Mouse (Mus musculus) heart, postnatal 0 days (tissue): ENCODE measurements around the gene 4931406P16Rik. TPM values are rescaled to one million over a fixed set of nuclear protein-coding genes. Genes with fewer than 3 reads are reported as not detected.
"Not testable (repeated sequence)": the region's sequence is repeated elsewhere in the genome, so short reads cannot be mapped to it uniquely, and the experiment has no call there.

Experiments used
- ATAC-seq: fragments of 200-750 bp; cut with Nextera tagmentation; 2 replicates; pipeline ENCODE4 v1.8.0; 2017; ENCODE audit warnings: low read depth, moderate number of reproducible peaks, moderate library complexity; ENCODE audit not compliant: insufficient read depth
- DNase-seq: peaks from one replicate; pipeline ENCODE4 v3.0.0-alpha.2; 2016; ENCODE audit warnings: low spot score
- H3K27ac ChIP-seq: fragments of 300-500 bp; sonication (generic); 2 replicates; pipeline ENCODE4 v1.5.1; 2014; ENCODE audit warnings: low read depth, mild to moderate bottlenecking
- H3K27me3 ChIP-seq: fragments of 300-500 bp; sonication (generic); 2 replicates; pipeline ENCODE4 v1.6.1; 2014; ENCODE audit warnings: low read length, mixed read lengths; ENCODE audit not compliant: control insufficient read depth, insufficient read depth
- H3K36me3 ChIP-seq: fragments of 300-500 bp; sonication (generic); replicated peaks from 2 replicates; pipeline ENCODE4 v1.6.1; 2014; ENCODE audit warnings: low read length, mixed read lengths; ENCODE audit not compliant: control insufficient read depth, insufficient read depth
- H3K4me1 ChIP-seq: fragments of 300-500 bp; sonication (generic); 2 replicates; pipeline ENCODE4 v1.6.1; 2014; ENCODE audit warnings: antibody characterized with exemption; ENCODE audit not compliant: control insufficient read depth, insufficient read depth
- H3K4me2 ChIP-seq: fragments of 300-500 bp; sonication (generic); 2 replicates; pipeline ENCODE4 v1.6.1; 2014; ENCODE audit warnings: low read depth, mild to moderate bottlenecking, low read length, moderate library complexity
- H3K4me3 ChIP-seq: fragments of 300-500 bp; sonication (generic); 2 replicates; pipeline ENCODE4 v1.5.1; 2014; ENCODE audit warnings: low read depth, low read length
- H3K9ac ChIP-seq: fragments of 300-500 bp; sonication (generic); replicated peaks from 2 replicates; pipeline ENCODE4 v1.6.1; 2014; ENCODE audit warnings: low read depth, low read length, mixed read lengths
- H3K9me3 ChIP-seq: fragments of 300-500 bp; sonication (generic); replicated peaks from 2 replicates; pipeline ENCODE4 v1.6.1; 2016; ENCODE audit warnings: low read length; ENCODE audit not compliant: control insufficient read depth
- CTCF ChIP-seq: IDR thresholded peaks from 2 replicates; pipeline ENCODE4 v1.5.1; 2016; ENCODE audit warnings: antibody characterized with exemption, control low read depth, low read depth
- EP300 ChIP-seq: IDR thresholded peaks from 2 replicates; pipeline ENCODE4 v1.6.1; 2016; ENCODE audit warnings: antibody characterized with exemption, low read depth
- WGBS: fragments of 180-500 bp; shearing (Covaris S2); extraction: QIAGEN DNeasy Blood & Tissue Kit; methylation state at CpG from one replicate; pipeline ENCODE4 v1.1.7; 2014; 5-methylcytosine and 5-hydroxymethylcytosine counted together
- polyA plus RNA-seq: library from polyadenylated mRNA; unstranded; fragments of >200 nt; fragmentation: Nextera tagmentation; extraction: Ambion mirVana; gene quantifications from 2 replicates; pipeline ENCODE4 v1.2.1, GENCODE M21; 2015
- total RNA-seq: library from RNA; depleted of rRNA; stranded (reverse); fragments of >200 nt; gene quantifications from 2 replicates; pipeline ENCODE4 v1.2.3, GENCODE M21; 2014; ENCODE audit warnings: low replicate concordance

4931406P16Rik gene
- total and polyA plus RNA-seq, 2 experiments from 2014 or later, result 25.4 to 62.1 TPM

- H3K27ac ChIP-seq, result no peak overlapping the region
Measured at GRCm38 (mm10) chr7:34337268-34337667, 23.9 kb upstream of the 4931406P16Rik start.

GRCm38 (mm10) chr7:34336545-34336944, 23.2 kb upstream of the 4931406P16Rik start:
- H3K4me3 ChIP-seq, H3K9ac ChIP-seq, H3K27me3 ChIP-seq, H3K27ac ChIP-seq, H3K9me3 ChIP-seq, H3K4me1 ChIP-seq, ATAC-seq, H3K4me2 ChIP-seq: not testable (repeated sequence)
- peak; percentile 0 for DNase-seq
- H3K36me3 ChIP-seq, result peaks cover 16% of the 10 kb centered on the region
- 100% methylated on average over 1 of the region's 1 CpGs for WGBS

More at GRCm38 (mm10) chr7:34337268-34337667, 23.9 kb upstream of the 4931406P16Rik start:
- TF ChIP-seq EP300 (no peak), CTCF (no peak)
- Histone ChIP-seq H3K4me2 (no peak overlapping the region), H3K4me3 (no peak overlapping the region), H3K9me3 (no peaks in the 10 kb centered on the region), H3K4me1 (peaks cover 6% of the 10 kb centered on the region), H3K9ac (no peak overlapping the region), H3K36me3 (peaks cover 24% of the 10 kb centered on the region), H3K27me3 (no peaks in the 10 kb centered on the region)
- ATAC-seq (no peak), DNase-seq (no peak)
- 75% methylated on average over 2 of the region's 2 CpGs for WGBS

- Histone ChIP-seq H3K27ac (peak overlapping the region; percentile 26), H3K27me3 (no peaks in the 10 kb centered on the region), H3K4me1 (no peaks in the 10 kb centered on the region), H3K4me2 (no peak overlapping the region), H3K9me3 (no peaks in the 10 kb centered on the region), H3K36me3 (no peaks in the 10 kb centered on the region), H3K9ac (no peak overlapping the region), H3K4me3 (no peak overlapping the region)
- WGBS, result 24% methylated on average over 3 of the region's 3 CpGs
- ATAC-seq, result peak; percentile 73; the same call in 1 of the 2 replicates
- no peak for TF ChIP-seq CTCF
- no peak for TF ChIP-seq EP300
- peak; percentile 20 for DNase-seq
Measured at GRCm38 (mm10) chr7:34327493-34327892, 14.1 kb upstream of the 4931406P16Rik start.

- no peaks in the 10 kb centered on the region for H3K27me3 ChIP-seq
- TF ChIP-seq CTCF (no peak), EP300 (no peak)
- ATAC-seq (no peak), DNase-seq (no peak)
- H3K4me2 ChIP-seq, result no peak overlapping the region
- no peak overlapping the region for H3K27ac ChIP-seq
- H3K36me3 ChIP-seq, result no peaks in the 10 kb centered on the region
- no peak overlapping the region for H3K9ac ChIP-seq
- WGBS, result 84% methylated on average over 1 of the region's 1 CpGs
- H3K9me3 ChIP-seq, result no peaks in the 10 kb centered on the region
- H3K4me3 ChIP-seq, result no peak overlapping the region
- H3K4me1 ChIP-seq, result no peaks in the 10 kb centered on the region
Measured at GRCm38 (mm10) chr7:34324857-34325256, 11.5 kb upstream of the 4931406P16Rik start.

- Histone ChIP-seq H3K27me3 (no peaks in the 10 kb centered on the region), H3K4me2 (no peak overlapping the region), H3K36me3 (no peaks in the 10 kb centered on the region), H3K9me3 (no peaks in the 10 kb centered on the region), H3K4me1 (no peaks in the 10 kb centered on the region), H3K4me3 (no peak overlapping the region), H3K27ac (no peak overlapping the region), H3K9ac (no peak overlapping the region)
- 91% methylated on average over 2 of the region's 2 CpGs for WGBS
- DNase-seq (no peak), ATAC-seq (no peak)
- TF ChIP-seq CTCF (no peak), EP300 (no peak)
Measured at GRCm38 (mm10) chr7:34324005-34324404, 10.7 kb upstream of the 4931406P16Rik start.

GRCm38 (mm10) chr7:34323351-34323750, 10.0 kb upstream of the 4931406P16Rik start:
- H3K4me1 ChIP-seq, result peaks cover under 1% of the 10 kb centered on the region; the same call in 1 of the 2 replicates
- H3K36me3 ChIP-seq, result no peaks in the 10 kb centered on the region
- no peak overlapping the region for H3K4me3 ChIP-seq
- TF ChIP-seq EP300, result no peak
- no peak overlapping the region for H3K4me2 ChIP-seq
- no peaks in the 10 kb centered on the region for H3K27me3 ChIP-seq
- H3K9ac ChIP-seq, result no peak overlapping the region
- 0 out of 2 replicates have a peak overlapping the region, but pooled peaks have one; percentile 16 for H3K27ac ChIP-seq
- H3K9me3 ChIP-seq, result no peaks in the 10 kb centered on the region
- DNase-seq (peak; percentile 23), ATAC-seq (no peak)
- 51% methylated on average over 8 of the region's 8 CpGs for WGBS
